Mouse (Mus musculus) kidney, postnatal 10 days (tissue): Measurements from ENCODE around the gene Prr5.

Source experiments
- DNase-seq: peaks from one replicate; pipeline ENCODE4 v3.0.0; 2021; ENCODE audit warnings: mixed read lengths

Gene Prr5

DNA sequence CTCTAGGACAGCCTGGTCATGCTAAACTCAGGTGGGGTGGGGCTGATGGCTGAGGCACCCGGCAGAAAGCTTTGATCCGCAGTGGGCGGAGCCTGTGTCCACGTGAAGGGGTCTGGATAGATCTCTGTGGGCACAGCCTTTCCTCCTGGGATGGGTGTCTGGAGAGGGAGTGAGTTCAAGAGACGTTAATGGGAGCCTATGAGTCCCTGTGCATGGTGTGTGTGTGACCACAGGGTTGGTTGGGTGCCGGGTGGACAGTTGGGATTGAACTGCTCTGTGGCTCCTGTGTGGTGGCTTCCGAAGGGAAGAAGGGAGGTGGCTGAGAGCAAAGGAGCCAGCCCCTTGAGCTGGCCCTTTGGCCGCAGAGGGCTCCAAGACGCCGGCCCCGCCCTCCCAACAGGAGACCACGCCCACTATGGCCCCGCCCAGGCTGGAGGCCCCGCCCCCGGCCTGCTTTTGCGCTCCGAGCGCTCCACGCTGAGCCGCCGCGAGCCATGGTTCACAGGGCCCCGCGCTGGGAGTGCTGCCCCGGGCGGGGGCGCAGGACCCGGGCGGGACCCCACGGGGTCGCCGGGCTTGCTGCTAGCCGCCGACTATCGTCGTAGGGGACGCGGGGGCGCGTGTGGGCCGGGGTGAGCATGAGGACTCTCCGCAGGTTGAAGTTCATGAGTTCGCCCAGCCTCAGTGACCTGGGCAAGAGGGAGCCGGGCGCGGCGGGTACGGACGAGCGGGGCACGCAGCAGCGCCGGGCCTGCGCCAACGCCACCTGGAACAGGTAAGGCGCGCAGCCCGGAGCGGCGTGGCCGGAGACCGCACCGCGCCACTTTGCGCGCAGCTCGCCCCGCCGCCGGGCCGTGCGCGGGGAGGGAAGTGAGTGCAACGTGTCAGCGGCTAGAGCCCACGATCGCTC, 11.4 kb downstream of the Prr5 start:
- DNase-seq = peak; percentile 96

DNA sequence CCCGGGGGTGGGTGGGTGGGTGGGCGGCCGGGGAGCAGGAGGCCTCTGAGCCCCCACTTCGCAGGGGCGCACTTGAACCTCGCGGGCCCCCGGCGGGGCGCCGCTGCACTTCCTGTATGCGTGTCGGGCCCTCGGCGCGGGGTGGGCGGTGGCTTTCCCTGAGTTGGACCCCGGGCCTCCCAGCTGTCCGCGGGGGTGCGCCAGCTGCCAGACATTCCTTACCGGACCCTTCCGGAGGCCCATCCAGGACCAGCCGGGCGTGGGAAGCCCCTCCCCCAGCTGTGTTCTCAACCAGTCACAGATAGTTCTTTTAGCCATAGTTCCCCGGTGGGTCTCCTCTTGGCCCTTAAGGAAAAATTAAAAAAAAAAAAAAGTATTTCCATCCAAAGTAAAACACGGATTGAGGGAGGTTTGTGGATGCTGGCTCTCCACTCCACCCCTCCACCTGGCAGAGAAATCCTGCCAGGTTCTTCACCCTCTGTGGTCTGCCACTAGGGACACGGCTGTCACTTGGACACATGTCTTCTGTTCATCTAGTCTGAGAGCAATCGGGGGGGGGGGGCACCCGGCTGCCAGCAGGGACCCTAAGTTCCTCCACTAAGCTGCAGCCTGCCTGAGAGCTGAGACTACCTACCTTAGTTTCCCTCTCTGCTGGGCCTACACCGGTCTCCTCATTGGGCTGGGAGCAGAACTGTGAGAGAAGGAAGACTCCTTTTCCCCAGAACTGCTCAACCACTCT, 12.2 kb downstream of the Prr5 start:
- DNase-seq = peak; percentile 90

DNA sequence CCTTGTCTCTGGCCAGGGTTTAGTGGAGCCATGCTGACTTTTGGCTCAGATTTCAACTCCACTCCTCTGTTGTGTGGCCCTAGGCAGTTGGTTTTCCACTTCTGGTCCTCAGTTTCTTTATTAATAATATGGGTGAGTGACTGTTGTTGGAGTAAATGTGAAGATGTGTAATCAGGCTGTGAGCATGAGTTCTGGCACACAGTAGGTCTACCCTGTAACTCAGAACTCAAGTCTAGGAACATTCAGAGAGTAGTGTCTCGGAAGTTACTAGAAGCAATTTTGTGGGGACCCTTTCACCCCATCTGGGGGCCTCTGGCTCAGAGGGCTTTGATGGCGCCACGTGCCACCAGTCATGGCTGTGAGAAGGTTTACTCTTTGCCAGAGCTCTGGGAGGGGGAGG, 12.8 kb downstream of the Prr5 start:
- DNase-seq = no peak

DNA sequence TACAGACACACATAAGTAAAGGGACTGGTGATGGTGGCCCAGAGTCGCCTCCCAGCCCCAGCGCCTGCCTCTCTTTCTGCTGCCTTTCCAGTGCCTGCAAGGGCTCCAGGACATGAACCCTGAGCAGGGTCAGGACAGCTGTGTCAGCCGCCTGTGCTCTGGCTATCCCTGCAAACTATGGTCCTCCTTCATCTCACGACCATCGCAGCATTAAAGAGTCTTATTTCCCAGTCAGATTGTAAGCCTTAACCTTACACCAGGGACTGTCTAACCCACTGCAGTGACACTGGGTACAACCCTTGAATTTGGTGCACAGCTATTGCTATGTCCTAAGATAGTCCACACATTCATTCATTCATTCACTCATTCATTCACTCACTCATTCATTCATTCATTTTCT, 13.4 kb downstream of the Prr5 start:
- no peak for DNase-seq

DNA sequence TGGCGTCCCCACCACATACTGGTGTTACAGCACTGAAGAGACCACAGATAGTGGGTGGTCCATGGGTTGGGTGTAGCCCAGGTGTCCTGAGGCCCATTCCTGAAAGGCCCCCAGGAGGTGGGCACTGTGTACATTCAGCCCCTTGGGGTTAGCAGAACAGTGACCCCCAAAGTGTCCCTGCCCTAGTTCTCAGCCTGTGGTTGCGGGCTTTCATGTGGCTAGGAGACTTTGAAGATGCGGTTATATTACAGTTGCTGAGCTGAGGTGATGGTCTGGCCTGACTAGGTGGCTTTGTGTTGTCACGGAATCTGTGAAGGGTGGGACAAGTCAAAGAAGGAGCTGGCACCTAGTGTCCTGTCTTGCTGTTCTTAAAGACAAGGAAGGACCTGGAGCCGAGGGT, 15.1 kb downstream of the Prr5 start:
- DNase-seq = no peak

DNA sequence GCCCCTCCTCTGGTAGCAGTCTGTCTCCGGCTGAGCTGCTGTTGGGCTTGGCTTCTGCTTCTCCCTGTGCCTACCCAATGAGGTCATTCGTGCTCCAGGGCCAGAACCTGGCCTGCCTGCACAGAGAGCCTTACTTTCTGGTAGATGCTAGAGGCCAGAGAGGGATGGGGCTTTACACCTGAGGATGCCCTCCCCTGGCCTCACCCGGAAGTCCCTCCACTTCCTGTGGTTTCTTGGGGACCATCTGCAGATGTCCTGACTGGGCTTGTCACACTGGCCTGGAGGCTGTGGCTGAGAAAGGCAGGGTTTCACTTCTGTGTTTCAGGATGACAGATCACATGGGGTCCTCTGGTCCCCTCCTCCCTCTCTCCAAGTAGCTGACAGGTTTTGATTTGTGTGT, 16.0 kb downstream of the Prr5 start:
- no peak for DNase-seq

DNA sequence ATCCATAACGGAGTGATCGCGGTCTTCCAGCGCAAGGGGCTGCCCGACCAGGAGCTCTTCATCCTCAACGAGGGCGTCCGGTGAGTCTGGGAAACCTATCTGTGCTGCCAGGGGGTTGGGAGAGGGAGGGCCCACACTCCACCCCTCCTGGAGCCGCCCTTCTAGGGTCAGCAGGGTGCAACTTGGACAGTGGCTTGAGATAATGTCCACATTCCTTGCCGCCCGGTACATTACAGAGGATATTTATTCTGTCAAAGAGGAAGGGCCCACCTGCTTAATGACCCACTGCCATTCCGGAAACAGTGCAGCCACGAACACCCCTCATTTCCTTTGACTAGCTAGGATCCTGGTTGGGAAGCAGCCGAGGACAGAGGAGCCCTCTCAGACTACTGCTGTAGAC, 18.5 kb downstream of the Prr5 start:
- DNase-seq = peak; percentile 43

DNA sequence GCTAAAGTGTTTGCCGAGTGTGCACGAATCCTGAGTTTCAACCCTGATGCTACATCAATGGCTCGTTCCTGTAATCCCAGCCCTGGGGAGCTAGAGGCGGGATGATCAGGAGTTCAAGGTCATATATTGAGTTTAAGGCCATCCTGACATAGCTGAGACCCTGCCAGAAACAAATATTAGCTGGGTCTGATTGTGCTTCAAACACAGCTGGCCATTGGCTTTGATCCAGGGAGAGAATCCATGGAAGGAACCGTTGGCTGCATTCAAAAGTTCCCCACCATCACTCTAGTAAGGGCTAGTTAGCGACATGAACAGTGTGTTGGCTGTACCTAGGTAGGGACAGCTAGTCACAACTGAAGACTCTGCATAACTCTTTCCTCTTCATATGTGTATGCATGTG, 19.9 kb downstream of the Prr5 start:
- peak; percentile 53 for DNase-seq

DNA sequence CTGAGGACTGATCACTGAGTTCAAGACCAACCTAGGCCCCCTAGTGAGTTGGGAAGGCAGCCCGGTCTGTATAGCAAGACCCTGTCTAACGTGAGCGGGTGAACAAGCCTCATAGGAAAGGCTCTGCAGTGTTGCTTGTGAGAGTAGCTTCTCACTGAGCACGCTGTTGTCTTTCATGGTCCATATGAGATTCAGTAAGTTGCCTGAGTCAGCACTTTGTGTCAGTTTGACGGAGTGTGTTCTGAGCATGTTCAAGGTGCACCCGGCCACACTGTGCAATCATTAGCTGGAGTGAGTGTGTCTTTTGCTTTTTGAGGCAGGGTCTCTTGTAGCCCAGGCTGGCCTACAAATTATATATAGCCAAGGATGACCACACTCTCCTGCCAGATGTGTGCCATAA, 22.1 kb downstream of the Prr5 start:
- no peak for DNase-seq

DNA sequence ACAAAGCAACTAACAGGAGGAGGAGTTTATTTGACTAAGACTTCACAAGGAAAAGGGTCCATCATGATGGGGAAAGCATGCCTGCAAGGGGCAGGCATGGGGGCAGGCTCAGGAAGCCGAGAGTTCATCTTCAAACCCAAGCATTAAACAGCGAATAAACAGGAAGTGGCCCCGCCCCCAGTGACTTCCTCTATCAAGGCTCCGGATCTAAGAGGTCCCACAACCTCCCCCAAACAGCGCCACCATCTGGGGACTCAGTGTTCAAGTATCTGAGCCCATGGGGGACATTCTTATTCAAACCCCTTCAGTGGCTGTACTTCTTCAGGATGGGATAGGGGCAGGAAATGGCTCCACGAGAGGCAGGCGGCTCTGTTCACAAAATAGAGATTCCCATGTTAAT, 23.2 kb downstream of the Prr5 start:
- peak; percentile 47 for DNase-seq

DNA sequence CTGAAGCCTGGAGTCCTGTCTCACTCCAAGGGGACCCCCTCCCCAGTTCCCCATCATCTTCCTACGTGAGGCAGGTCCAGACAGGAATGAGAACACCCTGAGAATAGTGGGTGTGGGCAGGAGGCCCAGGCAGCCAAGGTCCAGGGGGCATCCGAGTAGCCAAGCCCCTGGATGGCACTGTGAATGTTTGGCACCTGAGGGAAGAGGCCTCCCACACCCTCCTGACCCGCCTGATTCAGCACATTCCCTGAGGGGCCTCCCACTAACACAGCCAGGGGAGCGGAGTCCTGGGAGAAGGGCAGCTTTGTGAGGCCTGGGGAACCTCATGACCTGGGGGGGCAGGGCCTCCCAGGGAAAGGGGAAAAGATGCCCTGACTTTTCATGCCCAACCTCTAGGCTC, 26.6 kb downstream of the Prr5 start:
- peak; percentile 73 for DNase-seq

DNA sequence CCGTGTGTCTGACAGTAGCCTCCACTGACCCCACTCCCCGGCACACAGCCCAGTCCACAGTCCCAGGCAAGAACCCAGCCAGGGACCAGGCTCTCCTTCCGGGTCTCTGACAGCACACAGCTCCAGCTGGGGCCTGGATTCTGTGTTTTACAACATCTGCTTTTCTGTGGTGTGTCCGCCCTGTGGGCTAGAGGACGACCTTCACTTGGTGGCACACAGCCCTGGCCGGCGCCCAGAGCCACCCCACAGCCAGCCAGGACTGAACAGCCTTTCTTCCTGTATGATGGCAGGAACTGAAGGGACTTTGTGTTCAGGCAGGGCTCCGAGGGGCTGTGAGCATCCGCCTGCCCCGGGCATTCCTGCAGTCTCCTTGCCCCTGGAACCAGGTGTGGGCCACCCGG, 28.2 kb downstream of the Prr5 start:
- peak; percentile 77 for DNase-seq

DNA sequence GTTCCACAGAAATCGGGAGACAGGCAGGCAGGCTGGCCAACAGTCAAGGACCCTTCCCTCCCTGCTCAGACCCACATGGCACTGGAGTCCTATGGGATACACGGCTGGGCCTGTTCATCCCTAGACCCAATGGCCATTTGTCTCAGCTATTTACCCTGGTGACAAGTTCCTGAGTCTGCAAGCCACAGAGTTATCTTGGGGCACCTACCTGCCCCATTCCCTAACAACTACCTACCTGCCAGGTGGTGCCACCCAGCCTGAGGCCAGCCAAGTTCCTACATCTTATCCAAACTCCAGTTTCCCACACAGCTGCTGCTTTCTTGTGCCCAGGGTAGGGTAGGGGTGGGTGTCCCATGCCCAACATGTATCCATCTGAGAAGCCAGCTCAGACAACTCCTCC, 28.8 kb downstream of the Prr5 start:
- DNase-seq = no peak

DNA sequence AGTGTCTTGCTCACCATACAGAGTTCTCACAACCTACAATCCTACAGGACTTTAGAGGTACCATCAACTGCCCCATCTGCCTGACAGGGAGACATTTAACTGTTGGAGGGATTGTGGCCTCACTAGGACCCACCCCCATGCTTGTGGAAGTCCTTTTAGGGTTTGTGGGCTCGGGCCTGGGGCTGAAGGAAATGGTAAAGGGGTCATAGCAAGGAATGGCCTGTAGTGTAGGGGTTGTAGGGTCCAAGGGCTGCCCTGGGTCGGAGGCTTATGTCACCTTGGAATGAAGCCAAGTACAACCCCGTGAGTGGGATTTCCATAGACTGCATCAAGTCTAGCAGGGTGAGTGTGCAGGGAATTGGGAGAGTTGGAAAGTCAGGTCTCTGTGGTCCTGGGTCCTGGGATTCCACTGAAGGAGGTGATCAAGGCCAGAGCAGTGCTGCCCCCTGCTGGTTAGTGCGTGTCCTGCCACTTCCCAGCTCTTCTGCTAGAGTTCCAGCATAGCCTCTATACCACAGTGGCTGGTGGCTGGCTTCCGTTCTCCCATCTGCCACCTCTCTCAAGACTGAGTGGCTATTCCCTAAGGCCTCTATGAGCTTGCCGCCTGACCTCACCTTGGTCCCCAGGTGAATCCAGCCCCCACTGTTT, 30.9 kb downstream of the Prr5 start:
- peak; percentile 85 for DNase-seq

DNA sequence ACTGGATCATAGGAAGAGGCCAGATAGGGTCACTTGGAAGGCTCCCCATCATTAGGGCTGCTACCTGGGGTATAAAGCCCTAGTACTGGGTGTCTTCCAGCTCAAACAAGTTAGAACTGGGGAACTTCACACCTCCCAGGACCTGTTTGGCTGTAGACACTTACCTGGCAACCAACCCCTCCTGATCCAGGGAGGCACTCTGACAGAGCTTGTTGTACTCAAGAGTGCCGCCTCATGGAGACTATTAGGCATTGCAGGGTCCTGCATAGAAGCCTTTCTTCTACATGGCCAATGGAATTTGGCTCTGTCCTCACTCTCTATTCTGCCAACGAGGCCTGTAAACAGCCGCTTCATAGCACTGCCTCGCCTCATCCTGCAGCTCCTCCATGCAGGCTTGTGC, 32.5 kb downstream of the Prr5 start:
- DNase-seq = peak; percentile 74

DNA sequence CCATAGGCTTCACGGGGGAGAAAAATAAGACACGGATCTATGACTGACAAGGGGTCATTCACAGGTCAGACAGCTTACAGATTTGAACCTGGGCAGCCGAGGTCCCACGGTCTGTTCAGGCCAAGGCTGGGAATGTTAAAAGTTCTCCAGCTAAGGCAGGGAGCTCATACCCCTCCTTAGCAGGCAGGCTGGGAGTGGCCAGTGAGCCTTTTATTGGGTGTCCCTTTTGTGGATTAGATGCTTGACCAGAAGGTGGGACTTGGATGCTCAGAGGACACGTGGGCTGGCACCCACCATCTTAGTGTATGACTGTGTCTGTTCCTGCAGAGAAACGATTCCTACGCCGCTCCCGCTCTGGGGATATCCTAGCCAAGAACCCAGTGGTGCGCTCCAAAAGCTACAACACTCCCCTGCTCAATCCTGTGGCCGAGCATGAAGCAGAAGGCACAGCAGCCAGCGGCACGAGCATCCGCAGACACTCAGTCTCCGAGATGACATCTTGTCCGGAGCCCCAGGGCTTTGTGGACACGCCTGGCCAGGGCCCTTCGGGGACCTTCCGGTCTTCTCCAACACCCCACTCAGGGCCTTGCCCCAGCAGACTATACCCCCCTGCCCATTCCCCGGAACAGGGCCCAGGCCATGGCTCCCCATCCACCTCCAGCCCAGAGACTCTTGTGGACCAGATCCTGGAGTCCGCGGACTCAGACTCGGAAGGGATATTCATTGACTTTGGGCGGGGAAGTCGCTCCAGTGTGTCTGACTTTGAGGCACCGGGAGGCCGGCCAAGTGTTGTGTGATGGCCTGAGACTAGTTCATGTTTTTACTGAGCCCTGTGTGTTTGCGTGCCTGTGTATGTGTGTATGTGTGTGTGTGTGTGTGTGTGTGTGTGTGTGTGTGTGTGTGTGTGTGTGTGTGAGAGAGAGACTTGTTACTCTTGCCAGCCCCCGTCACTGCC, 33.2 kb downstream of the Prr5 start:
- peak; percentile 62 for DNase-seq

DNA sequence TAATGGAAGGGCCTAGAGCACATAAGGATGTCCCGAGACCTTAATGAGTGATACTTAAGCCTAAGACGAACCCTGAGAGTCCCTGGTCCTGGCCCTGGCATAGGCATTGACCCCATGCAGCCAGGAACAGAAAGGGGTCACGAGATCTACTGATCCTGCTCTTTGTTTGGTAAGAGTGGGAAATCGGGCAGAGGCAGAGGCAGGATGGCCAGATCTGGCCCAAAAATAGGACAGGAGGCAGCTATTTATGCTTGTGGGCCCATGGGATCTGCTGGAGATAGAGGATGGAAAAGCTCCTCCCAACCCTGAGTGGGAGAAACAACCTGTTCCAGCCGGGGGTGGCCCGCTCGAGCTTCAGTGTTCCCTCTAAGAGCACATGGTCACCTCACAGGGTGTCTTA, 34.6 kb downstream of the Prr5 start:
- DNase-seq = no peak

DNA sequence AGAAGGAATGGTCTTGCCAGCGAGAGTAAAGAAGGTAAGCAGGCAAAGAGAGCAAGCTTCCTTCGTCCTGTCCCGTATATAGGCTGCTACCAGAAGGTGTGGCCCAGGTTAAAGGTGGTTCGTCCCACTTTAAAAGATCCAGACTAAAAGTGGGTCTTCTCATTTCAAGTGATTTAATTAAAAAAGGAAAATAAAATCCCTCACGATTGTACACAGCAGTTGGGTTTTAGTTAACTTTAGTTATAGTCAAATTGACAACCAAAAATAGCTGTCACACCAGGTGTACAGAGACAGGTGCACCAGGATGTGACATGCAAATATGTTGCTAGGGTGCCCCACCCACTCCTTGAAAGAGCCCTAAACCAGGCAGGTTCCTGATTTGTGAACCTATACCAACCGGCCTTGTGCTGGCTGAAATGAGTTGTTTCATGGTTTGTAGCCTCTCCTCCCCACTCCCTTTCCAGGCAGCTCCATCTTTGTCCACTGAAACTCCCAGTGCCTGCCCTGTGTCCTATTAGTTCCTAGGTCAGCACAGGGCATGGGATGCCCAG, 36.0 kb downstream of the Prr5 start:
- DNase-seq = no peak

DNA sequence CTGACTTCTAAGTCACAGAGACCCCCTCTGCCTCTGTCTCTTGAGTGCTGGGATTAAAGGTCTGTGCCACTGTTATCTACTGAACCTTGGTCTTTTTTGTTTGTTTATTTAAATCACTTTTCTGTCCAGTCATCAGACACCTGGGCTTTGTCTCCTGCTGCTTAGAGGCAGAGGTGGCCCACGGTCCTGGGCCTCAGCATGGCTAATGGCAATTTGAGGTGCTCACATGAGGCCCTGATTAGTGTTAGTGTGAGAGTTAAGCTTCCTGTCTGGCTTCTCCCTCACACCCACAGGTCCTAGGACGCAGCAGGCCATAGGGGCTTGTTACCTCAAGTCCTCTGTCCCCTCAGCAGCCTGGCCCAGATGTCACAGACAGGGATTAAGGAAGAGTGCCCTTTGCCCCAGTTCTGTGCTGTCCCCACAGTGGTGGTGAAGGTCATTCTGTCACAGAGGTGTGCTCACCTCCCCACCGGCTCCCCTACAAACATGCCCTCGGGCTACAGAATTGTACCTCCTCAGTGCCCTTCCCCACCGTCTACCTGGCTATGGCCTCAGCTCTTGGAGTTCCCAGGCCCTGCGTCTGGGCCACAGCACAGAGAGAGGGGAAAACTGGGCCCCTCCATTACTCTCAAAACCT, 37.7 kb downstream of the Prr5 start:
- DNase-seq = no peak

DNA sequence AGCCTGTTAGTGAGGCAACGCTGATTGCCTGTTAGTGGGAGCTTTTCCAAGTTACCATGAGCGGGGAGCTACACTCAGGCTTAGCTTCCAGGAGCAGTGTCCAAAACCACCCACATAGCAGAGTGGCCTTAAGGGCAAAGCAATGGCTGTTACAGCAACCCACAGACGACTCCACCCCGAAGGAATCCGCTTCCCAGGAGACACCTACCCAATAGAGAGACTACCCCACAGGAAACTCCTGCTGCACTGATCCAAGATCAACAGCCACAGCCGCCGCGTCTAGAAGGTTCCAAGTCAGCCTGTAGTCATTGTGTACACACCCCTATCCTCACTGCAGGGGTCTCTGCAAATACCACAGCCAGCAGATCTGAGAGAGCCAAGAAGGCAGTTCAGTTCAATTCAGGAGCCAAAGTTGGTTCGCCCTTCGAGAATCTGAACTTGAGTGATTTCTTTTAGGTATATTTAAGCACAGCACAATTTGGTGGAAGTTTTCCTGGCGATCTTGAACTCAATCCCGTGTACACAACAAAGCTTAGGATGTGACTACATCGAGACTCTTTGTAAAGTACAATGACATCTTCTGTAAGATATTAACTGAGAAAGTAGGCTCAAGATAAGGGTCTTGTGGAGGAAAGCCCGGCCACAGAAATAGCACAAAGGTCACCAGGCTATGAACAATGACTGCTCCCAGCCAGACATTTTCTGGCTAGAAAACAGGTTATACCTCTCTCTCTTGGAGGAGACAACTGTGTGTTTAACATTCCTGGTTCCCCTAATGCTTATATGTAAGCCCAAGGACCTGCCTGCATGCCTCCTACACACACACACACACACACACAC, 43.4 kb downstream of the Prr5 start:
- DNase-seq = no peak

DNA sequence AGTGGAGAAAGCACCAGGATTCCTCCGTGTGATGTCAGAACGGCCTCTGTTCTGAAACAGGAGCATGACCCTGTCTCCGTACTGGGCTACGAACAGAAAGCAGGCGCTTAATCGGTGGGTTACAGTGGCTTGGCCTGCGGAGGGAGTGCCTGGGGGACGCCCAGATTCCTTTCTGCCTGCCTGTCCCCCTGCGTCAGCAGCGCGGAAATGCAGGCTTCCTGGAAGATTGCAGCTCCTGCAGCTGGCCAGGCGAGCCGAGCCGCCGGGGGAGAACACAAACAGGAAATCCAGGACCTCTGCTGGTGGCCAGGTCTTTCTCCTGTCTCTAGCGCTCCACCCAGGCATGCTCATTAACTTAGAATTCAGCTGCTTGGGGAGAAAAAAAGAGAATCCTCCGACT, 45.3 kb downstream of the Prr5 start:
- peak; percentile 93 for DNase-seq
